Mouse (Mus musculus) C2C12 (cell line): Measurements from ENCODE around the gene Dvl2.
"Not testable (repeated sequence)": the region's sequence is repeated elsewhere in the genome, so short reads cannot be mapped to it uniquely, and the experiment has no call there.

Source experiments
- CTCF ChIP-seq: IDR thresholded peaks from one replicate; pipeline ENCODE4 v1.5.1; 2011; ENCODE audit not compliant: control insufficient read depth, insufficient read depth, insufficient read length
- MAX ChIP-seq: IDR thresholded peaks from one replicate; pipeline ENCODE4 v1.6.1; 2011; ENCODE audit warnings: mild to moderate bottlenecking, control low read depth
- MYOD1 ChIP-seq: IDR thresholded peaks from one replicate; pipeline ENCODE4 v1.6.1; 2011; ENCODE audit warnings: low read depth; ENCODE audit not compliant: control insufficient read depth, insufficient read length
- MYOG ChIP-seq: IDR thresholded peaks from one replicate; pipeline ENCODE4 v1.6.1; 2011; ENCODE audit not compliant: control insufficient read depth, insufficient read length; ENCODE audit errors: extremely low read depth
- USF1 ChIP-seq: IDR thresholded peaks from one replicate; pipeline ENCODE4 v1.6.1; 2011; ENCODE audit warnings: low read depth, mild to moderate bottlenecking, control low read depth, moderate library complexity

- TF ChIP-seq MYOD1, CTCF, MYOG, USF1, MAX: not testable (repeated sequence)
These were observed 44.8 kb upstream of the Dvl2 start for GRCm38 (mm10) chr11:69955618-69956017.
